Mouse (Mus musculus) heart, postnatal 0 days (tissue): ENCODE results near the gene Gm49333. TPM values are rescaled to one million over a fixed set of nuclear protein-coding genes. Genes with fewer than 3 reads are reported as not detected.

ENCODE experiments used
- ATAC-seq: fragments of 200-750 bp; cut with Nextera tagmentation; 2 replicates; pipeline ENCODE4 v1.8.0; 2017; ENCODE audit warnings: low read depth, moderate number of reproducible peaks, moderate library complexity; ENCODE audit not compliant: insufficient read depth
- DNase-seq: peaks from one replicate; pipeline ENCODE4 v3.0.0-alpha.2; 2016; ENCODE audit warnings: low spot score
- H3K27ac ChIP-seq: fragments of 300-500 bp; sonication (generic); 2 replicates; pipeline ENCODE4 v1.5.1; 2014; ENCODE audit warnings: low read depth, mild to moderate bottlenecking
- H3K27me3 ChIP-seq: fragments of 300-500 bp; sonication (generic); 2 replicates; pipeline ENCODE4 v1.6.1; 2014; ENCODE audit warnings: low read length, mixed read lengths; ENCODE audit not compliant: control insufficient read depth, insufficient read depth
- H3K36me3 ChIP-seq: fragments of 300-500 bp; sonication (generic); replicated peaks from 2 replicates; pipeline ENCODE4 v1.6.1; 2014; ENCODE audit warnings: low read length, mixed read lengths; ENCODE audit not compliant: control insufficient read depth, insufficient read depth
- H3K4me1 ChIP-seq: fragments of 300-500 bp; sonication (generic); 2 replicates; pipeline ENCODE4 v1.6.1; 2014; ENCODE audit warnings: antibody characterized with exemption; ENCODE audit not compliant: control insufficient read depth, insufficient read depth
- H3K4me2 ChIP-seq: fragments of 300-500 bp; sonication (generic); 2 replicates; pipeline ENCODE4 v1.6.1; 2014; ENCODE audit warnings: low read depth, mild to moderate bottlenecking, low read length, moderate library complexity
- H3K4me3 ChIP-seq: fragments of 300-500 bp; sonication (generic); 2 replicates; pipeline ENCODE4 v1.5.1; 2014; ENCODE audit warnings: low read depth, low read length
- H3K9ac ChIP-seq: fragments of 300-500 bp; sonication (generic); replicated peaks from 2 replicates; pipeline ENCODE4 v1.6.1; 2014; ENCODE audit warnings: low read depth, low read length, mixed read lengths
- H3K9me3 ChIP-seq: fragments of 300-500 bp; sonication (generic); replicated peaks from 2 replicates; pipeline ENCODE4 v1.6.1; 2016; ENCODE audit warnings: low read length; ENCODE audit not compliant: control insufficient read depth
- CTCF ChIP-seq: IDR thresholded peaks from 2 replicates; pipeline ENCODE4 v1.5.1; 2016; ENCODE audit warnings: antibody characterized with exemption, control low read depth, low read depth
- EP300 ChIP-seq: IDR thresholded peaks from 2 replicates; pipeline ENCODE4 v1.6.1; 2016; ENCODE audit warnings: antibody characterized with exemption, low read depth
- WGBS: fragments of 180-500 bp; shearing (Covaris S2); extraction: QIAGEN DNeasy Blood & Tissue Kit; methylation state at CpG from one replicate; pipeline ENCODE4 v1.1.7; 2014; 5-methylcytosine and 5-hydroxymethylcytosine counted together
- polyA plus RNA-seq: library from polyadenylated mRNA; unstranded; fragments of >200 nt; fragmentation: Nextera tagmentation; extraction: Ambion mirVana; gene quantifications from 2 replicates; pipeline ENCODE4 v1.2.1, GENCODE M21; 2015
- total RNA-seq: library from RNA; depleted of rRNA; stranded (reverse); fragments of >200 nt; gene quantifications from 2 replicates; pipeline ENCODE4 v1.2.3, GENCODE M21; 2014; ENCODE audit warnings: low replicate concordance

Gene Gm49333
- total and polyA plus RNA-seq, 2 experiments from 2014 or later, result not detected

DNA sequence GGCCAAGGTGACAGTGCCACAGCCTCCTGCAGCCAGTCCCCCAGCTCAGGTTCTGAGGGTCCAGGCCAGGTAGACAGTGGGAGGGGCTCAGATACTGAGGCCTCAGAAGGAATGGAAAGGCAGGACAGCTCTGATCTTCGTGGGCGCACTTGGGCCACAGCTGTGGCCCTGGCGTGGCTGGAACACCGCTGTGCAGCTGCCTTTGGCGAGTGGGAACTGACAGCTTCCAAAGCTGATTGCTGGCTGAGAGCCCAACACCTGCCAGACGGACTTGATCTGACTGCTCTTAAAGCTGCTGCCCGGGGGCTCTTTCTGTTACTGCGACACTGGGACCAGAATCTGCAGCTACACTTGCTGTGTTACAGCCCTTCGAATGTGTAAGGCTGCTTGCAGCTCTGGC is 6.7 kb upstream of the Gm49333 start:
- no peak for DNase-seq
- WGBS, result 56% methylated on average over 9 of the region's 9 CpGs
- Histone ChIP-seq H3K4me1 (peaks cover under 1% of the 10 kb centered on the region), H3K27ac (no peak overlapping the region), H3K9ac (no peak overlapping the region), H3K27me3 (no peaks in the 10 kb centered on the region), H3K9me3 (no peaks in the 10 kb centered on the region), H3K4me3 (no peak overlapping the region), H3K36me3 (peaks cover 30% of the 10 kb centered on the region), H3K4me2 (no peak overlapping the region)
- TF ChIP-seq CTCF (no peak), EP300 (no peak)
- no peak for ATAC-seq

DNA sequence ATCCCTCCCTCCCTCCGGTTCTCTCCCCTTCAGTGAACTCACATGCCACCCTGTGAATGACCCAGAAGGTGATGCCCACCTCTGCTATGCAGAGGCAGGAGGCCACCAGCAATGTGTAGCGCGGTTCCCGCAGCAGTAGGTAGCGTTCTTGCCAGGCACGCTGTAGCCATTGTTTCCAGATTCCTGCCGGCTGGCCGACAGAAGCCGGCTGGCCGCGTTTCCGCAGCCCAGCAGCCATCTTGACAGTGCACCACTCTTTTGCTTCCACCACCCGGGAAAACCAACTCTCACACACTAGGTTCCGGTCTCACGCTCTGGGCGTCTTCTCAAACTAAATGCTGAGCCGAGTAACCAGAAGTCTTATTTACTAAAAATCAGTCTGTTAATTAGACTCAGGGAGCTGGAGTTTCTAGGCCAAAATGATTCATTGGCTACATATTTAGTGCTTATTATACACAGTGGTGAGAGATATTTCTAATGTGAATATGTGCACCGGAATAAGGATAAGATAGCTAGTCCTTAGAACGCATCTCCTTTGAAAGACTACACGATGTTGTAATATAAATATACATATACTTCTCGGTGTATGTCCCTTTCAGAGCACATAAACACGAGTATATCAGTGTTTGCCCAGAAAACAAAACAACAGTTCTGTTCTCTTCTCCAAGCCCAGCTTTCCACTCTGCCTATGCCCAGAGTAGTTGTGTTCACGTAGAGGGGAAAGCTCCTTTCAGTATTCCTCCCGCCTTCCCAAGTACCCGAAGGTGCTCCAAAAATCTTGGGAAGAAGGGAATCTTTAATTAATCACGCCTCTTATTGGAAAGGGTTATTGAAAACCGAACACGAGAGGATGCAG is 681 bp upstream of the Gm49333 start:
- DNase-seq (peak; percentile 76), ATAC-seq (peak; percentile 74)
- H3K4me3 ChIP-seq, result peak overlapping the region; percentile 82
- TF ChIP-seq EP300 (peak; percentile 39; the same call in 1 of the 2 replicates), CTCF (no peak)
- peak overlapping the region; percentile 96 for H3K4me2 ChIP-seq
- H3K27me3 ChIP-seq, result no peaks in the 10 kb centered on the region
- WGBS, result under 1% methylated on average over 28 of the region's 28 CpGs
- H3K4me1 ChIP-seq, result peaks cover 13% of the 10 kb centered on the region
- H3K9ac ChIP-seq, result peak overlapping the region; percentile 82
- peak overlapping the region; percentile 79 for H3K27ac ChIP-seq
- no peaks in the 10 kb centered on the region for H3K9me3 ChIP-seq
- H3K36me3 ChIP-seq, result peaks cover 21% of the 10 kb centered on the region

- H3K4me1 ChIP-seq, result peaks cover 24% of the 10 kb centered on the region; the same call in 1 of the 2 replicates
- WGBS, result 2% methylated on average over 76 of the region's 83 CpGs
- no peak overlapping the region for H3K27ac ChIP-seq
- H3K9me3 ChIP-seq, result no peaks in the 10 kb centered on the region
- no peak overlapping the region for H3K9ac ChIP-seq
- H3K4me3 ChIP-seq, result peak overlapping the region; percentile 72
- peaks cover 53% of the 10 kb centered on the region for H3K27me3 ChIP-seq
- peak; percentile 78 for ATAC-seq
- peak overlapping the region; percentile 94 for H3K4me2 ChIP-seq
- H3K36me3 ChIP-seq, result no peaks in the 10 kb centered on the region
- TF ChIP-seq CTCF (no peak), EP300 (no peak)
- DNase-seq, result peak; percentile 35
These were observed 8.4 kb downstream of the Gm49333 start for GRCm38 (mm10) chr16:20619541-20620398.

DNA sequence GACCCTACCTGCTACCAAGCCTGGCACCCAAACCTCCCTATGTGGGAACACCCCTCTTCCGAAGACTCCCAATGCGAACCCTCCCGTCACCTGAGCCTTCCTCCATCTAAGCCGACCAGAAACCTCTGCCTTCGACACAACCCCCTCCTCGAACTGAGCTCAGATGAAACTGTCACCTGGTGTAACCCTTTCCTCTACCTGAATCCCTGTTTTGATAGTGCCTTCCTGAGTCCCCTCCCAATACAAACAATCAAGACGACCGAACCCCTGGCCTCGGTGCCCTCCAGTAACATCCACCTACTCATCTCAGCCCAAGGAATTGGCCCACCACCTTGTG is 9.0 kb downstream of the Gm49333 start:
- ATAC-seq, result no peak

DNA sequence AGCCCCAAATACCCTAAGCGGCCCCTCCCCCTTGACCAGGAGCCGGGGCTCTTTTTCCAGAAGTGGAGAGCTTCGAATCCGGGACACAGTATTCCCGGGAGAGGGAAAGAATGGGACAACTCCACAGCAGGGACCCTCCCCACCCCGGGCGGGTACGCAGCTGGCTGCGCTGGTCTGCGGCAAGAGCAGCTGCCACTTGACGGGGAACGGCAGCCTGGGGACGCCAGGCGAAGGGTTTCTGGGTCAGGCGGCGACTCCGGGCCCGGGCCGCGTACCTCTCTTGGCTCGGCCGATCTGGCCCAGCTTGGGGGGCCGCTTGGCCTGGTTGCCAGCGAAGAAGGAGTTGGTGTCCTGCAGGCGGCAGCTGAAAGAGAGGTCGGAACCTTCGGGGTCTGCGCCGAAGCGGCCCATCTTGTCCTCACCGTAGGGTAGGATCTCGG is 9.4 kb downstream of the Gm49333 start:
- Histone ChIP-seq H3K4me1 (peaks cover 24% of the 10 kb centered on the region; the same call in 1 of the 2 replicates), H3K9me3 (no peaks in the 10 kb centered on the region), H3K9ac (peak overlapping the region; percentile 12; the same call in 1 of the 2 replicates), H3K4me3 (peak overlapping the region; percentile 72), H3K36me3 (no peaks in the 10 kb centered on the region), H3K27me3 (peaks cover 53% of the 10 kb centered on the region), H3K27ac (no peak overlapping the region), H3K4me2 (peak overlapping the region; percentile 94)
- WGBS, result 1% methylated on average over 32 of the region's 32 CpGs
- ATAC-seq, result no peak
- TF ChIP-seq EP300, result no peak
- TF ChIP-seq CTCF, result no peak
- DNase-seq, result no peak

More for the DNA sequence above, 9.0 kb downstream of the Gm49333 start:
- H3K27ac ChIP-seq, result no peak overlapping the region
- H3K27me3 ChIP-seq, result peaks cover 53% of the 10 kb centered on the region
- peak overlapping the region; percentile 94 for H3K4me2 ChIP-seq
- WGBS, result 2% methylated on average over 9 of the region's 9 CpGs
- DNase-seq, result no peak
- H3K9me3 ChIP-seq, result no peaks in the 10 kb centered on the region
- TF ChIP-seq CTCF (no peak), EP300 (no peak)
- H3K36me3 ChIP-seq, result no peaks in the 10 kb centered on the region
- H3K4me3 ChIP-seq, result peak overlapping the region; percentile 72
- peaks cover 24% of the 10 kb centered on the region; the same call in 1 of the 2 replicates for H3K4me1 ChIP-seq
- no peak overlapping the region for H3K9ac ChIP-seq
